Mouse (Mus musculus) kidney, embryonic 15.5 days (tissue): ENCODE measurements around the gene Rad51b. TPM values are rescaled to one million over a fixed set of nuclear protein-coding genes. Genes with fewer than 3 reads are reported as not detected.

Experiments used
- ATAC-seq: fragments of 200-750 bp; cut with Nextera tagmentation; replicated peaks from 2 replicates; pipeline ENCODE4 v1.8.0; 2017; ENCODE audit warnings: moderate TSS enrichment; ENCODE audit not compliant: low FRiP score
- H3K27ac ChIP-seq: fragments of 300-500 bp; sonication (generic); 2 replicates; pipeline ENCODE4 v1.5.1; 2015; ENCODE audit warnings: mild to moderate bottlenecking, inconsistent platforms
- H3K27me3 ChIP-seq: fragments of 300-500 bp; sonication (generic); 2 replicates; pipeline ENCODE4 v1.6.1; 2015; ENCODE audit warnings: inconsistent platforms
- H3K36me3 ChIP-seq: fragments of 300-500 bp; sonication (generic); 2 replicates; pipeline ENCODE4 v1.6.1; 2015; ENCODE audit warnings: inconsistent platforms
- H3K4me1 ChIP-seq: fragments of 300-500 bp; sonication (generic); 2 replicates; pipeline ENCODE4 v1.6.1; 2015; ENCODE audit warnings: inconsistent platforms
- H3K4me2 ChIP-seq: fragments of 300-500 bp; sonication (generic); 2 replicates; pipeline ENCODE4 v1.6.1; 2015; ENCODE audit warnings: moderate library complexity, mild to moderate bottlenecking, inconsistent platforms
- H3K4me3 ChIP-seq: fragments of 300-500 bp; sonication (generic); replicated peaks from 2 replicates; pipeline ENCODE4 v1.5.1; 2015; ENCODE audit warnings: mild to moderate bottlenecking, inconsistent platforms
- H3K9ac ChIP-seq: fragments of 300-500 bp; sonication (generic); 2 replicates; pipeline ENCODE4 v1.6.1; 2015; ENCODE audit warnings: mild to moderate bottlenecking, inconsistent platforms
- H3K9me3 ChIP-seq: fragments of 300-500 bp; sonication (generic); replicated peaks from 2 replicates; pipeline ENCODE4 v1.6.1; 2016; ENCODE audit warnings: inconsistent platforms
- WGBS: fragments of 180-500 bp; shearing (Covaris S2); methylation state at CpG from one replicate; pipeline ENCODE4 v1.1.7; 2015; ENCODE audit warnings: mixed read lengths; 5-methylcytosine and 5-hydroxymethylcytosine counted together
- polyA plus RNA-seq: library from polyadenylated mRNA; unstranded; fragments of >200 nt; fragmentation: Nextera tagmentation; extraction: Ambion mirVana; gene quantifications from 2 replicates; pipeline ENCODE4 v1.2.1, GENCODE M21; 2015

The Rad51b gene
- polyA plus RNA-seq, 1 experiment from 2014 or later: 8.2 TPM

GRCm38 (mm10) chr12:79787538-79787937 lies 490.5 kb downstream of the Rad51b start:
- Histone ChIP-seq H3K27ac (peak overlapping the region; percentile 51), H3K36me3 (no peaks in the 10 kb centered on the region), H3K27me3 (no peaks in the 10 kb centered on the region), H3K4me3 (no peak overlapping the region), H3K4me2 (no peak overlapping the region), H3K9ac (no peak overlapping the region), H3K4me1 (peaks cover 11% of the 10 kb centered on the region), H3K9me3 (no peaks in the 10 kb centered on the region; the same call in 1 of the 2 replicates)
- WGBS: 46% methylated on average over 10 of the region's 10 CpGs
- ATAC-seq: peak; percentile 63

GRCm38 (mm10) chr12:79788340-79788739 lies 491.3 kb downstream of the Rad51b start:
- Histone ChIP-seq H3K4me3 (no peak overlapping the region), H3K9ac (no peak overlapping the region), H3K27ac (peak overlapping the region; percentile 51; the same call in 1 of the 2 replicates), H3K9me3 (no peaks in the 10 kb centered on the region), H3K27me3 (no peaks in the 10 kb centered on the region), H3K4me1 (peaks cover 11% of the 10 kb centered on the region), H3K4me2 (no peak overlapping the region), H3K36me3 (no peaks in the 10 kb centered on the region)
- WGBS: 81% methylated on average over 5 of the region's 5 CpGs
- no peak for ATAC-seq

GRCm38 (mm10) chr12:79789481-79789880 lies 492.4 kb downstream of the Rad51b start:
- no peak overlapping the region for H3K4me3 ChIP-seq
- WGBS: 58% methylated on average over 6 of the region's 6 CpGs
- H3K9ac ChIP-seq: no peak overlapping the region
- no peaks in the 10 kb centered on the region for H3K27me3 ChIP-seq
- no peak overlapping the region for H3K27ac ChIP-seq
- no peaks in the 10 kb centered on the region for H3K36me3 ChIP-seq
- no peak overlapping the region for H3K4me2 ChIP-seq
- ATAC-seq: no peak
- no peaks in the 10 kb centered on the region for H3K9me3 ChIP-seq
- H3K4me1 ChIP-seq: peaks cover 11% of the 10 kb centered on the region

GRCm38 (mm10) chr12:79793382-79793781 lies 496.3 kb downstream of the Rad51b start:
- Histone ChIP-seq H3K9ac (no peak overlapping the region), H3K9me3 (no peaks in the 10 kb centered on the region), H3K27me3 (no peaks in the 10 kb centered on the region), H3K27ac (0 out of 2 replicates have a peak overlapping the region, but pooled peaks have one; percentile 27), H3K36me3 (no peaks in the 10 kb centered on the region), H3K4me3 (no peak overlapping the region), H3K4me2 (no peak overlapping the region), H3K4me1 (peaks cover 6% of the 10 kb centered on the region; the same call in 1 of the 2 replicates)
- WGBS: 77% methylated on average over 8 of the region's 8 CpGs
- ATAC-seq: no peak

GRCm38 (mm10) chr12:79794802-79795201 lies 497.7 kb downstream of the Rad51b start:
- H3K4me1 ChIP-seq: peaks cover 15% of the 10 kb centered on the region
- no peak overlapping the region for H3K4me2 ChIP-seq
- 92% methylated on average over 4 of the region's 4 CpGs for WGBS
- no peak overlapping the region for H3K27ac ChIP-seq
- no peaks in the 10 kb centered on the region for H3K27me3 ChIP-seq
- H3K9ac ChIP-seq: no peak overlapping the region
- no peak for ATAC-seq
- H3K9me3 ChIP-seq: no peaks in the 10 kb centered on the region
- H3K4me3 ChIP-seq: no peak overlapping the region
- H3K36me3 ChIP-seq: no peaks in the 10 kb centered on the region

- WGBS: 59% methylated on average over 6 of the region's 6 CpGs
- Histone ChIP-seq H3K27me3 (no peaks in the 10 kb centered on the region), H3K4me2 (no peak overlapping the region), H3K36me3 (no peaks in the 10 kb centered on the region), H3K27ac (peak overlapping the region; percentile 61), H3K9ac (no peak overlapping the region), H3K4me1 (peaks cover 17% of the 10 kb centered on the region), H3K4me3 (no peak overlapping the region), H3K9me3 (no peaks in the 10 kb centered on the region)
- ATAC-seq: no peak
Measured at GRCm38 (mm10) chr12:79796260-79796659, 499.2 kb downstream of the Rad51b start.

- ATAC-seq: peak; percentile 29; the same call in 1 of the 2 replicates
- Histone ChIP-seq H3K36me3 (no peaks in the 10 kb centered on the region), H3K4me1 (peaks cover 17% of the 10 kb centered on the region), H3K4me2 (no peak overlapping the region), H3K9ac (no peak overlapping the region), H3K27me3 (no peaks in the 10 kb centered on the region), H3K27ac (peak overlapping the region; percentile 61), H3K4me3 (no peak overlapping the region), H3K9me3 (no peaks in the 10 kb centered on the region)
- WGBS: 78% methylated on average over 18 of the region's 18 CpGs
Measured at GRCm38 (mm10) chr12:79796823-79797821, 500.0 kb downstream of the Rad51b start.

GRCm38 (mm10) chr12:79798488-79798887 lies 501.4 kb downstream of the Rad51b start:
- 95% methylated on average over 3 of the region's 3 CpGs for WGBS

GRCm38 (mm10) chr12:79799370-79799769 lies 502.3 kb downstream of the Rad51b start:
- 55% methylated on average over 5 of the region's 5 CpGs for WGBS
- no peak for ATAC-seq
- H3K4me1 ChIP-seq: peaks cover 20% of the 10 kb centered on the region

More at GRCm38 (mm10) chr12:79798488-79798887, 501.4 kb downstream of the Rad51b start:
- ATAC-seq: no peak
- Histone ChIP-seq H3K27me3 (no peaks in the 10 kb centered on the region), H3K9ac (no peak overlapping the region), H3K4me2 (no peak overlapping the region), H3K27ac (no peak overlapping the region), H3K4me3 (no peak overlapping the region), H3K36me3 (no peaks in the 10 kb centered on the region), H3K4me1 (peaks cover 17% of the 10 kb centered on the region), H3K9me3 (no peaks in the 10 kb centered on the region)

GRCm38 (mm10) chr12:79803670-79804069 lies 506.6 kb downstream of the Rad51b start:
- H3K4me3 ChIP-seq: no peak overlapping the region
- no peaks in the 10 kb centered on the region for H3K36me3 ChIP-seq
- H3K4me2 ChIP-seq: no peak overlapping the region
- H3K27ac ChIP-seq: no peak overlapping the region
- no peak for ATAC-seq
- H3K27me3 ChIP-seq: no peaks in the 10 kb centered on the region
- no peak overlapping the region for H3K9ac ChIP-seq
- WGBS: 80% methylated on average over 1 of the region's 1 CpGs
- H3K4me1 ChIP-seq: peaks cover 50% of the 10 kb centered on the region
- no peaks in the 10 kb centered on the region for H3K9me3 ChIP-seq

More at GRCm38 (mm10) chr12:79799370-79799769, 502.3 kb downstream of the Rad51b start:
- no peaks in the 10 kb centered on the region for H3K36me3 ChIP-seq
- H3K9me3 ChIP-seq: no peaks in the 10 kb centered on the region
- H3K9ac ChIP-seq: no peak overlapping the region
- H3K27ac ChIP-seq: no peak overlapping the region
- H3K27me3 ChIP-seq: no peaks in the 10 kb centered on the region
- H3K4me2 ChIP-seq: no peak overlapping the region
- H3K4me3 ChIP-seq: no peak overlapping the region

- 41% methylated on average over 8 of the region's 8 CpGs for WGBS
- H3K4me2 ChIP-seq: no peak overlapping the region
- no peak overlapping the region for H3K4me3 ChIP-seq
- no peaks in the 10 kb centered on the region for H3K27me3 ChIP-seq
- H3K36me3 ChIP-seq: no peaks in the 10 kb centered on the region
- peak overlapping the region; percentile 72 for H3K27ac ChIP-seq
- no peak for ATAC-seq
- peaks cover 49% of the 10 kb centered on the region for H3K4me1 ChIP-seq
- no peaks in the 10 kb centered on the region for H3K9me3 ChIP-seq
- no peak overlapping the region for H3K9ac ChIP-seq
Measured at GRCm38 (mm10) chr12:79804776-79805524, 507.9 kb downstream of the Rad51b start.

- Histone ChIP-seq H3K36me3 (no peaks in the 10 kb centered on the region), H3K27ac (no peak overlapping the region), H3K9ac (no peak overlapping the region), H3K4me3 (no peak overlapping the region), H3K27me3 (no peaks in the 10 kb centered on the region), H3K4me2 (no peak overlapping the region), H3K4me1 (peaks cover 61% of the 10 kb centered on the region), H3K9me3 (no peaks in the 10 kb centered on the region)
- WGBS: 70% methylated on average over 4 of the region's 4 CpGs
- no peak for ATAC-seq
Measured at GRCm38 (mm10) chr12:79806990-79807389, 509.9 kb downstream of the Rad51b start.
